Mouse (Mus musculus) limb, embryonic 12.5 days (tissue): Measurements from ENCODE around the gene Rsad2. TPM values are rescaled to one million over a fixed set of nuclear protein-coding genes. Genes with fewer than 3 reads are reported as not detected.
"Not testable (repeated sequence)": the region's sequence is repeated elsewhere in the genome, so short reads cannot be mapped to it uniquely, and the experiment has no call there.

Source experiments
- ATAC-seq: fragments of 200-750 bp; cut with Nextera tagmentation; 2 replicates; pipeline ENCODE4 v1.8.0; 2017; ENCODE audit warnings: low read depth, moderate TSS enrichment; ENCODE audit not compliant: insufficient number of reproducible peaks, insufficient read depth, low FRiP score, low TSS enrichment
- H3K27ac ChIP-seq: fragments of 300-500 bp; sonication (generic); 2 replicates; pipeline ENCODE4 v1.5.1; 2016; ENCODE audit warnings: mild to moderate bottlenecking, moderate library complexity
- H3K27me3 ChIP-seq: fragments of 300-500 bp; sonication (generic); 2 replicates; pipeline ENCODE4 v1.6.1; 2016; ENCODE audit warnings: mild to moderate bottlenecking, moderate library complexity
- H3K36me3 ChIP-seq: fragments of 300-500 bp; sonication (generic); 2 replicates; pipeline ENCODE4 v1.6.1; 2016; ENCODE audit warnings: mild to moderate bottlenecking, moderate library complexity
- H3K4me1 ChIP-seq: fragments of 300-500 bp; sonication (generic); replicated peaks from 2 replicates; pipeline ENCODE4 v1.6.1; 2016
- H3K4me2 ChIP-seq: fragments of 300-500 bp; sonication (generic); 2 replicates; pipeline ENCODE4 v1.6.1; 2016; ENCODE audit warnings: mild to moderate bottlenecking, moderate library complexity
- H3K4me3 ChIP-seq: fragments of 300-500 bp; sonication (generic); replicated peaks from 2 replicates; pipeline ENCODE4 v1.5.1; 2016; ENCODE audit warnings: mild to moderate bottlenecking
- H3K9ac ChIP-seq: fragments of 300-500 bp; sonication (generic); replicated peaks from 2 replicates; pipeline ENCODE4 v1.6.1; 2016; ENCODE audit warnings: mild to moderate bottlenecking, moderate library complexity
- H3K9me3 ChIP-seq: fragments of 300-500 bp; sonication (generic); 2 replicates; pipeline ENCODE4 v1.6.1; 2016; ENCODE audit warnings: mild to moderate bottlenecking, moderate library complexity
- WGBS: fragments of 180-500 bp; shearing (Covaris S2); methylation state at CpG from one replicate; pipeline ENCODE4 v1.1.7; 2016; 5-methylcytosine and 5-hydroxymethylcytosine counted together
- polyA plus RNA-seq: library from polyadenylated mRNA; unstranded; fragments of >200 nt; fragmentation: Nextera tagmentation; extraction: Ambion mirVana; gene quantifications from 2 replicates; pipeline ENCODE4 v1.2.1, GENCODE M21; 2016

The Rsad2 gene
- polyA plus RNA-seq: 0.70 and 0.76 TPM in 2 replicates

GRCm38 (mm10) chr12:26456028-26456698 lies at the start of gene Rsad2:
Rsad2 (minus strand) TSS chr12:26456452.
- peak within 1 kb of the TSS; percentile 13; the same call in 1 of the 2 replicates for H3K27ac ChIP-seq
- WGBS: 38% methylated on average over 13 of the region's 13 CpGs
- no peaks in the 10 kb centered on the region for H3K36me3 ChIP-seq
- H3K4me3 ChIP-seq: no peak within 1 kb of the TSS
- no peaks in the 10 kb centered on the region for H3K27me3 ChIP-seq
- ATAC-seq: peak; percentile 93
- no peak within 1 kb of the TSS for H3K9ac ChIP-seq
- peak within 1 kb of the TSS; percentile 31 for H3K4me2 ChIP-seq
- H3K4me1 ChIP-seq: peaks cover 21% of the 10 kb centered on the region
- no peaks in the 10 kb centered on the region for H3K9me3 ChIP-seq

DNA sequence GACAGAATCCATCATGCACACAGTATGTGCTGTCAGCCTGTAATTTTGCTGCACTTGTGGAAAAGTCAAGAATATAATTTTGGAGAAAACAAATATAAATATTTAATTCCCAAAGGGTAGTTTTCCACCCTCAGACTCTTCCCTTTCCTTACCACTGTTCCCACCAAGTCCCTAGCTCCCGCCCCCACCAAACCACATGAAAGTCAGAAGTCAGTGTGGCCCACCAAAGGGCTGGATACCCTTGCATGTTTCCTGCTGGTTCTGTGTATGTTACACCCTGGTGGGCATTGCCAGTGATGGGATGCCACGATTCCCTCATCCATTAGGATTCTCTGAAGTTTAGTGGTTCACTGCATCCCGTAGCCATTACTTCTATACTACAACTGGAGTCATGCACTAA lies 44.8 kb upstream of the Rsad2 start:
- ATAC-seq: no peak
- Histone ChIP-seq H3K4me1 (no peaks in the 10 kb centered on the region), H3K4me2 (no peak overlapping the region), H3K9ac (no peak overlapping the region), H3K4me3 (no peak overlapping the region), H3K27ac (no peak overlapping the region), H3K27me3 (no peaks in the 10 kb centered on the region), H3K9me3 (no peaks in the 10 kb centered on the region), H3K36me3 (no peaks in the 10 kb centered on the region)
- WGBS: 91% methylated on average over 3 of the region's 3 CpGs

GRCm38 (mm10) chr12:26489942-26490341 lies 33.7 kb upstream of the Rsad2 start:
- no peaks in the 10 kb centered on the region for H3K9me3 ChIP-seq
- no peaks in the 10 kb centered on the region for H3K36me3 ChIP-seq
- no peak overlapping the region for H3K27ac ChIP-seq
- peaks cover 39% of the 10 kb centered on the region for H3K4me1 ChIP-seq
- H3K4me3 ChIP-seq: no peak overlapping the region
- WGBS: 88% methylated on average over 1 of the region's 1 CpGs
- no peak overlapping the region for H3K9ac ChIP-seq
- no peaks in the 10 kb centered on the region for H3K27me3 ChIP-seq
- ATAC-seq: no peak
- H3K4me2 ChIP-seq: no peak overlapping the region

- peak overlapping the region; percentile 31; the same call in 1 of the 2 replicates for H3K4me2 ChIP-seq
- no peak overlapping the region for H3K4me3 ChIP-seq
- H3K27me3 ChIP-seq: no peaks in the 10 kb centered on the region
- H3K9me3 ChIP-seq: no peaks in the 10 kb centered on the region
- H3K36me3 ChIP-seq: no peaks in the 10 kb centered on the region
- H3K9ac ChIP-seq: no peak overlapping the region
- H3K27ac ChIP-seq: peak overlapping the region; percentile 87
- H3K4me1 ChIP-seq: peaks cover 29% of the 10 kb centered on the region
- peak; percentile 80; the same call in 1 of the 2 replicates for ATAC-seq
- 29% methylated on average over 5 of the region's 5 CpGs for WGBS
These were observed 32.5 kb upstream of the Rsad2 start for GRCm38 (mm10) chr12:26488617-26489274.

- H3K4me1 ChIP-seq: peaks cover 25% of the 10 kb centered on the region
- no peaks in the 10 kb centered on the region for H3K9me3 ChIP-seq
- H3K27ac ChIP-seq: peak overlapping the region; percentile 87
- H3K27me3 ChIP-seq: no peaks in the 10 kb centered on the region
- H3K9ac ChIP-seq: no peak overlapping the region
- no peak overlapping the region for H3K4me3 ChIP-seq
- no peaks in the 10 kb centered on the region for H3K36me3 ChIP-seq
- 45% methylated on average over 14 of the region's 14 CpGs for WGBS
- H3K4me2 ChIP-seq: peak overlapping the region; percentile 31; the same call in 1 of the 2 replicates
- ATAC-seq: peak; percentile 31; the same call in 1 of the 2 replicates
These were observed 31.8 kb upstream of the Rsad2 start for GRCm38 (mm10) chr12:26487874-26488616.

DNA sequence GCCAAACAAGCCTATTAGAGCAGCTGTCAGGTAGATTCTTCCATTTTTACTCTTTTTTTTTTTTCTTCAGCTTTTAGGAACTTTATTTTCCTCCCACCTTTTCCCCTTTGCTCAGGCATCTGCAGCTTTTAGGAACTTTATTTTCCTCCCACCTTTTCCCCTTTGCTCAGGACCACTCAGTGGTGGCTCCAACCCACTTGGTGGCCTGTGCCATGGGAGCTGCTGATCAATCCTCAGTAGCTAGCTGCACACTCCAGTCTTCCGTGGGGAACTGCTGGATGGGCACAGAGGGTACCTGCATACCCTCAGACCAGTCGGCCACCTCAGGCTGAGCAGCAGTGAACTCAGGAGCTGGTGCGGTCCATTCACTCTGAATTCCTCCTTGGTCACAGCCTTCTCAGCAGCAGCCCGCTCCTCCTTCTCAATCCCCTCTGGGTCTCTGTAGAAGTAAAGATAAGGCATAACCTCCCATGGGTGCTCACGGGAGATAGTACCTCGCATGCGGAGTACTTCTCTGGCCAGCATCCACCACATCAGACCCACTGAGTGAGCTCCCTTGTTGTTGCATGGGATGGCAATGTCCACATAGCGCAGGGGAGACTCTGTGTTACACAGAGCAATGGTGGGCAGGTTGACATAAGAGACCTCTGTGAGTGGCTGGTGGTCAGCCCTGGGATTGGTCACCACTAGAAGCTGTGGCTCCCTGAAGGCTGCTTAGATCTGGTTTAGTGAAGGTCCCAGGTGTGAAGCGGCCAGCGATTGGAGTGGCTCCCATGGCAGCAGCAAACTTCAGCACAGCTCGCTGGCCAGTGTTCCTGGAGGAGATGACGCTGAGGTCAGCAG lies 29.7 kb upstream of the Rsad2 start:
- WGBS: 91% methylated on average over 12 of the region's 12 CpGs
- not testable (repeated sequence) for H3K9ac ChIP-seq, H3K27me3 ChIP-seq, H3K4me3 ChIP-seq, ATAC-seq, H3K36me3 ChIP-seq, H3K27ac ChIP-seq, H3K4me2 ChIP-seq, H3K9me3 ChIP-seq
- H3K4me1 ChIP-seq: peaks cover 21% of the 10 kb centered on the region

GRCm38 (mm10) chr12:26478196-26479004 lies 22.1 kb upstream of the Rsad2 start:
- Histone ChIP-seq H3K4me3 (no peak overlapping the region), H3K27ac (no peak overlapping the region), H3K36me3 (0 out of 2 replicates have a peak, but pooled peaks cover 2% of the 10 kb centered on the region), H3K27me3 (no peaks in the 10 kb centered on the region), H3K4me1 (no peaks in the 10 kb centered on the region), H3K4me2 (no peak overlapping the region), H3K9me3 (no peaks in the 10 kb centered on the region), H3K9ac (no peak overlapping the region)
- WGBS: 85% methylated on average over 18 of the region's 18 CpGs
- ATAC-seq: no peak

- WGBS: 87% methylated on average over 5 of the region's 5 CpGs
- Histone ChIP-seq H3K27me3 (no peaks in the 10 kb centered on the region), H3K4me2 (no peak overlapping the region), H3K9ac (no peak overlapping the region), H3K36me3 (0 out of 2 replicates have a peak, but pooled peaks cover 2% of the 10 kb centered on the region), H3K4me1 (no peaks in the 10 kb centered on the region), H3K9me3 (no peaks in the 10 kb centered on the region), H3K27ac (no peak overlapping the region), H3K4me3 (no peak overlapping the region)
- ATAC-seq: no peak
These were observed 20.9 kb upstream of the Rsad2 start for GRCm38 (mm10) chr12:26477198-26477597.

- Histone ChIP-seq H3K36me3 (0 out of 2 replicates have a peak, but pooled peaks cover 2% of the 10 kb centered on the region), H3K4me1 (peaks cover 8% of the 10 kb centered on the region), H3K4me3 (no peak overlapping the region), H3K4me2 (no peak overlapping the region), H3K27me3 (no peaks in the 10 kb centered on the region), H3K27ac (no peak overlapping the region), H3K9ac (no peak overlapping the region), H3K9me3 (no peaks in the 10 kb centered on the region)
- 83% methylated on average over 6 of the region's 6 CpGs for WGBS
- no peak for ATAC-seq
These were observed 17.5 kb upstream of the Rsad2 start for GRCm38 (mm10) chr12:26473746-26474145.
